Mouse (Mus musculus): ENCODE measurements around the gene Pcolce.

Pcolce gene

GRCm38 (mm10) chr5:137596601-137597261 is 16.9 kb downstream of the Pcolce start:
- DNase-seq (ENCODE audit: low read depth, low spot score), result peak; percentile 80

DNA sequence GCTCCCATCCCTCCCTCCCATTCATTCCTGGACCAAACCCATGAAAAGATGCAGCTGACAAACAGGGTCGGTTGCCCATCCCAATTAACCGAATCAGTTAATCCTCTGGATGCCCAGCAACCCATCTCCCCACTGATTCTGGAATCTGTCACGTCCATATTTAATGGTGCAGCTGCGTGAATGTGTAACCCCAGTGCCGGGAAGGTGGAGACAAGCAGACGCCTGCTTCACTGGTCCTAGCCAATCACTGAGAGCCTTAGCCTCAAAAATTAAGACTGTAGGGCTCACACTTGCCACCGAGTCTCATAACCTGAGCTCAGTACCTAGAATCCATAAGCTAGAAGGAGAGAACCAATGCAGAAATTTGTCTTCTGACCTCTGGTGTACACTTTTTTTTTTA is 17.7 kb downstream of the Pcolce start:
- DNase-seq (ENCODE audit: low read depth, low spot score), result no peak

DNA sequence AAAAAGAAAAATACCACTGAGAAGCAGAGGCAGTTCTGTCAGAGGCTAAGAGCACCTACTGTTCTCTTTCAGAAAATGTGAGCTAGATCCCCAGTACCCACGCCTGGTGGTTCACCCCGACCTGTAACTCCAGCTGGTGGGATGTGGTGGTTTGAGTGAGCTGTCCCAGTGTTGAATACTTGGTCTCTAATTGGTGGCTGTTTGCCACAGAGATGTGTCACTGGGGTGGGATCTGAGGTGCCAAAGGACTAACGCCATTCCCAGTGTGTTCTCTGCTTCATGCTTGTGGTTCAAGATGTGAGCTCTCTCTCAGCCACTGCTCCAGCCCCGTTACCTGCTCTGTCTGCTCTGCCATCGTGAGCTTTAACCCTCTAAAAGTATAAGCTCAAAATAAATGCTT is 23.1 kb downstream of the Pcolce start:
- DNase-seq (ENCODE audit: low read depth, low spot score), result no peak

DNA sequence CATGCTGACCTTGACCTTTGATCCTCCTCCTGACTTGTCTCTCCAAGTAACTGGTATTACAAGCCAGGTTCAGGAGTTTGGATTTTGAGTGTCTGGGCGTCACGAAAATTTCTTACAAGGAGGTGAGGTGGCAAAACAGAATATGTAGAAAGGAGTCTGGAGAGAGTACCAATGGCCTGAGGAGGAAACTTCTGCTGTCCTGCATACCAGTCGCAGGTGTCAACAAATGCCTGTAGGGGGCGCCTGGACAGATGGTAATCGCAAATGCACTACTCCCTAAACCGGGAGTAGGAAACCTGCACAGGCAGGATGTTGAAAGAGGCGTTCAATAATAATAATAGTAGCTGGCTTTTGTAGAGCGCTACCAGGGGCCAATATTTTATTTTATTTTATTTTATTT is 28.6 kb downstream of the Pcolce start:
- peak; percentile 89 for DNase-seq (ENCODE audit: low read depth, low spot score)

DNA sequence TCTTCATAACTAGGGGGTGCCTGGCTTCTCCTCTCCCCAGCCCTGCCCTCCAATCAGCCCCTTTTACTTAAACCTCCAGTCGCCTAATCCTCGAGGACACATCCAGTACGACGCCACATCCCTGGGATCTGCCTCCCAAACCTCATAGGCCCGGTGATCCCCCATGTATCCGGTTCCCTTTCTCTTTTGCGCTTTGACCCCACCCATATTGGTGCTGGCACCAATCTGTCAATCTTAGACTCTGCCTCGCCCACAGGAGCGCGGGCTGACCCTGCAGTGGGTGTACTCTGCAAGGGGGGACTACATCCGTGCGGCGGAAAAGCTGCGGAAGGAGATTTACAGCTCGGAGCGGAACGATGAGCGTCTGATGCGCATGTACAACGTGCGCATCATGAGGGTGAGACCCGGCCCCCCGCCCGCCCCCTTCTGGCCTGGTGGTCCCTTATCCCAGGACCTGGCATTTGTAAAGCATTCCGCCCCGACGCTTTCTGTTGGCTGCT is 29.9 kb downstream of the Pcolce start:
- DNase-seq (ENCODE audit: low read depth, low spot score), result peak; percentile 40

- peak; percentile 48 for DNase-seq (ENCODE audit: low read depth, low spot score)
These were observed 30.9 kb downstream of the Pcolce start for GRCm38 (mm10) chr5:137582702-137583101.

DNA sequence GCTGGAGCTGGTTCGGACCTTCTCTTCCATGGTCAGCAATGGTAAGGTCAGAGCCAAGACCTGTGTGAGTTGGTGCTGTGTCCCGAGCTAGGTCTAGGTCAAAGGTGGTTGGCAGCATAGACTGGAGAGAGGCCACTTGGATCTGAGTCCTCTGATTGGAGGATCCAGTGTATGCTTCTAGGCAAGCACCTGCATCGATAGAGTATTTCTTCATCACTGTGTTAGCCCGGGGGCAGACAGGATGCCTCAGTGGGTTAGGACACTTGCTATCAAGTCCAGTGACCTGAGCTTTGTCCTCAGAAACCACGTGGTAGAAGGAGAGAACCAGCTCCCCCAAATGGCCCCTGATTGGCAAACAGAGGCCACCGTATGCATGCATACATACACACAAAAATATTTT is 33.3 kb downstream of the Pcolce start:
- DNase-seq (ENCODE audit: low read depth, low spot score), result no peak

- DNase-seq (ENCODE audit: low read depth, low spot score), result no peak
These were observed 39.1 kb downstream of the Pcolce start for GRCm38 (mm10) chr5:137574470-137574901.

DNA sequence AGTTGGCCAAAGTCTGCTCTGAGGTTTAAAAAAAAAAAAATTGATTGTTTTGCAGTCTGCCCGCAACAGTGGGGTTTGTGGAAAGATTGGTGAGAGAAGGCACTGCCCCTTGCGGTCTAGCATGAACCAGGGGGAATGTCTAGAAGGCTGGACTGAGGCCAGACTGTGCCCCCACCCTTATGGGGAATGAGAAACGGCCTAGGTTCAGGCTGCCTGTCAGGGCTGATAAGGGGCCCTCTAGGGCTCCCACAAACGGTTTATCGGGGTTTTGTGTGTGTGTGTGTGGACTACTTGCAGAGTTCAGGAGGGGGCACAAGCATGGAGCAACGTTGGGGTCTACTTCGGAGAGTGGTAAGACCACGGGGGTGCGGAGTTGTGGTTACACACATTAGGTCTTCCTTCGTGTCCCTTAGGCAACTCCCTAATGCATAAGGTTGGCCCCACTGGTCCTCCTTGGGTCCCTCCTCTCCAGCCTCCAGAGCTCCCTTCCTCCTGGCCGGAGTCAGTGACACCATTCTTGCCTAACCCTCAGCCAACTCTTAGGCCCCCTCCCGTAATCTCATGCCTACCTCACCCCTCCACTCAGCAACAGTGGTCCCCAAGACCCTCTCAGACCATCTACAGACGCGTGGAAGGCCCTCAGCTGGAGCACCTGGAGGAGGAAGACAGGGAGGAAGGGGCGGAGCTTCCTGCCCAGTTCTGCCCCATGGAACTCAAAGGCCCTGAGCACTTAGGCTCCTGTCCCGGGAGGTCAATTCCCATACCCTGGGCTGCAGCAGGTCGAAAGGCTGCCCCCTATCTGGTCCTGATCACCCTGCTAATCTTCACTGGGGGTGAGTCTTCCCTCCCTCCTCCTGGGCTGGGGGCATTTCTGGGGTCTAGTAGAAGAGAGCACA is 42.6 kb downstream of the Pcolce start:
- no peak for DNase-seq (ENCODE audit: low read depth, low spot score)

- no peak for DNase-seq (ENCODE audit: low read depth, low spot score)
These were observed 43.4 kb downstream of the Pcolce start for GRCm38 (mm10) chr5:137570181-137570580.

DNA sequence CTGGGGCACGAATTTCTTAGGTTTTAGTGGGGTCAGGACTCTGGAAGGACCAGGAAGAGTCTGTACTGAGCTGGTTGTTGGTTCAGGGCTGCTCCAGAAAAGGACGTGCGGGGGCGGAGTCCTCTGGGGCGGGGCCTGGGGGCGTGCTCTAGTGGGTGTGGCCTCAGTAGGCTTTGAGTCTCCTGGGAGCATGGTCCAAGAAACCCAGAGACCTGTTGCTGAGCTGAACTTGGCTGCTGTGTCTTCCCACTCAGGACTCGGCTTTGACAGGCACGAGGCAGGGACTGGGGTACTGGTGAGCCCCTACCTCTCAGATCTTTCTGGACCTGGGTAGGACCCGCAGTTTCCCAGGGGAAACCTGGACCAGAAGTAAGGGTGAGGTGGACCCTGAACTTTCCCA is 43.9 kb downstream of the Pcolce start, which contains the start of gene Tfr2:
Gene Tfr2 (plus strand): TSS at position 176 of the 400 bp plus-strand sequence.
- peak; percentile 88 for DNase-seq (ENCODE audit: low read depth, low spot score)

GRCm38 (mm10) chr5:137569031-137569430 is 44.6 kb downstream of the Pcolce start:
- peak; percentile 14 for DNase-seq (ENCODE audit: low read depth, low spot score)

DNA sequence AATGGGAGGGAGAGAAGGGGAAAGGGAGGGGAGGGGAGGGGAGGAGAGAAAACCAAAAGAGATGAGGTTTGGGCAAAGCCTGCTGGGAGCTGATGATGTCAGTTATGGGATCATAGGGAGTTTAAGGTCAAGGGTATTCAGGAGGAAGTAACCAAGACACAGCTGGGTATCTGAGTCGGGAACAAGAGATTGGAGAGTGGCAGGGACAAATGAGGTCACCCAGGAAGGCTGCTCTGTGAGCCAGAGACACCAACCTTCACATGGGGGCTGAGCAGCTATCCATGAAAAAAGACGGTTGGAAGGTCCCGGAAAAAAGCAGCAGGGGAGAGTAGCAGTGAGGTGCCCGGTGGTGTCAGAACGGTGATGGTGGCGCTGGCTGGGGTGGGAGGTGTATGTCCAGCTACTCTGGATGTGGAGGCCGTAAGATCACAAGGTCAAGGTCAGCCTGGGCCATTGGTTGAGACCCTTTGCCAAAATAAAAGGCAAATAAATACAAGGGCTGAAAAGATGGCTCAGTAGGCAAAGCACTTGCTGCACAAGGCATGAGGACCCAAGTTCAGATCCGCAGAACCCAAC is 45.3 kb downstream of the Pcolce start:
- peak; percentile 50 for DNase-seq (ENCODE audit: low read depth, low spot score)

- DNase-seq (ENCODE audit: low read depth, low spot score), result no peak
These were observed 47.2 kb downstream of the Pcolce start for GRCm38 (mm10) chr5:137566416-137566815.

- no peak for DNase-seq (ENCODE audit: low read depth, low spot score)
These were observed 47.8 kb downstream of the Pcolce start for GRCm38 (mm10) chr5:137565744-137566143.

DNA sequence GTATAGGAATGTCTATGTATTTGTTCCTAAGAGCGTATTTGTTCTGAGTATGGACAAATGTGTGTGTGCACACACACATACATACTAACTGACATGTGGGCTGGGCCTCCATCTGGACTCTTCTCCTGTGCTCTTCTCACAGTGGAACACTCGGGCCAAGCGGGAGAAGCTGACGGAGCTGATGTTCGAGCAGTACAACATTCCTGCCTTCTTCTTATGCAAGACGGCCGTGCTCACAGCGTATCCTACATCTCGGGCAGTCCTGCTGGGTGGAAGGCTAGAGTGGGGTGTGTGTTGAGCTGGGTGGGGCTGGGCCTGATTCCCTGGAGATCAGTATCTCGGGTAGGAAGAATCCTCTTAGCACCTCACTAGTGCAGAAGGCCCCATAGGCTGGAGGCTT is 50.6 kb downstream of the Pcolce start:
- peak; percentile 64 for DNase-seq (ENCODE audit: low read depth, low spot score)

- no peak for DNase-seq (ENCODE audit: low read depth, low spot score)
These were observed 52.0 kb downstream of the Pcolce start for GRCm38 (mm10) chr5:137561556-137561955.
